Comparison of ENCODE assay signal across 2 mouse cellular contexts in genomic region chr1:151749894-151750293, GRCm38 (mm10). TPM values are rescaled to one million over a fixed set of nuclear protein-coding genes. Genes with fewer than 3 reads are reported as not detected.
DNase-seq lines count a peak whose midpoint lies in the region.

No protein-coding gene starts in this region.

- peak; percentile 62 for DNase-seq in adrenal gland, adult 2 months
- peak; percentile 11 for DNase-seq in adrenal gland, postnatal 14 days

RNA-seq across cellular contexts. Expression of gene Edem3, which starts 5.3 kb away (rescaled TPM):
- total RNA-seq in adrenal gland, adult 2 months (2021), result 100 to 1,000 TPM in 1 of 2 experiments, 10 to 100 TPM in 1; 77.7 to 112 TPM
- 12.7 and 17.0 TPM in 2 replicates for polyA plus RNA-seq in adrenal gland, adult 2 months (2012; rRNA removed)
- 88.7 and 96.0 TPM in 2 replicates for total RNA-seq in adrenal gland, postnatal 14 days (2021)
